Mouse (Mus musculus) layer of hippocampus, postnatal 10 days (tissue): ENCODE data around the gene Taar8a. TPM values are rescaled to one million over a fixed set of nuclear protein-coding genes. Genes with fewer than 3 reads are reported as not detected.
"Not testable (repeated sequence)": the region's sequence is repeated elsewhere in the genome, so short reads cannot be mapped to it uniquely, and the experiment has no call there.

Source experiments
- DNase-seq, 2 experiments: peaks; one replicate each; pipeline ENCODE4 v3.0.0; 2021; ENCODE audit warnings: low spot score in 2 of 2
- long read RNA-seq: library from polyadenylated mRNA; stranded (forward); transcript quantifications from one replicate; pipeline ENCODE4 v2.0.0, GENCODE M21; 2023
- total RNA-seq, 2 experiments: library from RNA; stranded (reverse); gene quantifications; 2 replicates each; pipeline ENCODE4 v1.2.3; 2021

The Taar8a gene
- total RNA-seq: not detected
- long read RNA-seq: 0 reads

- not testable (repeated sequence) for DNase-seq
These were observed at the start of gene Taar8a for GRCm38 (mm10) chr10:24076200-24076599. TSS of gene Taar8a (plus strand) at chr10:24076500.

- DNase-seq: no peak
These were observed 49.4 kb upstream of the Taar8a start, which contains the start of gene Taar7d for GRCm38 (mm10) chr10:24026922-24027321. TSS of gene Taar7d (plus strand) at chr10:24027222.

GRCm38 (mm10) chr10:24031347-24031746 lies 45.0 kb upstream of the Taar8a start:
- no peak for DNase-seq

GRCm38 (mm10) chr10:24037314-24037713 lies 39.0 kb upstream of the Taar8a start, which contains the start of gene Taar7e:
TSS of gene Taar7e (plus strand) at chr10:24037614.
- DNase-seq: no peak

- DNase-seq: no peak
These were observed 36.0 kb upstream of the Taar8a start for GRCm38 (mm10) chr10:24040120-24040869.

- no peak for DNase-seq
These were observed 27.1 kb upstream of the Taar8a start, which contains the start of gene Taar7f for GRCm38 (mm10) chr10:24049210-24049609. TSS of gene Taar7f (plus strand) at chr10:24049510.

- DNase-seq: no peak
These were observed 24.3 kb upstream of the Taar8a start for GRCm38 (mm10) chr10:24052039-24052438.

GRCm38 (mm10) chr10:24058986-24059385 lies 17.3 kb upstream of the Taar8a start:
- no peak for DNase-seq

- DNase-seq: not testable (repeated sequence)
These were observed 1.5 kb upstream of the Taar8a start for GRCm38 (mm10) chr10:24074751-24075150.

- DNase-seq: peak; percentile 55 to 63
These were observed 3.9 kb downstream of the Taar8a start for GRCm38 (mm10) chr10:24080166-24080565.

- no peak for DNase-seq
These were observed 9.6 kb downstream of the Taar8a start for GRCm38 (mm10) chr10:24085936-24086335.

- DNase-seq: no peak
These were observed 10.3 kb downstream of the Taar8a start for GRCm38 (mm10) chr10:24086555-24086954.

GRCm38 (mm10) chr10:24087168-24087567 lies 10.9 kb downstream of the Taar8a start:
- no peak for DNase-seq

GRCm38 (mm10) chr10:24092194-24092593 lies 15.9 kb downstream of the Taar8a start, which contains the start of gene Taar8b:
TSS of gene Taar8b (minus strand) at chr10:24092294.
- no peak for DNase-seq

- DNase-seq: not testable (repeated sequence)
These were observed 20.7 kb downstream of the Taar8a start for GRCm38 (mm10) chr10:24097010-24097409.

GRCm38 (mm10) chr10:24101812-24102211 lies 25.5 kb downstream of the Taar8a start, which contains the start of gene Taar8c:
TSS of gene Taar8c (minus strand) at chr10:24101912.
- DNase-seq: not testable (repeated sequence)

- not testable (repeated sequence) for DNase-seq
These were observed 27.0 kb downstream of the Taar8a start for GRCm38 (mm10) chr10:24103299-24103698.

- no peak for DNase-seq
These were observed 31.4 kb downstream of the Taar8a start for GRCm38 (mm10) chr10:24107747-24108146.

GRCm38 (mm10) chr10:24108236-24108635 lies 31.9 kb downstream of the Taar8a start:
- no peak for DNase-seq

GRCm38 (mm10) chr10:24109434-24109833 lies 33.1 kb downstream of the Taar8a start, which contains the start of gene Taar9:
TSS of gene Taar9 (minus strand) at chr10:24109534.
- not testable (repeated sequence) for DNase-seq

GRCm38 (mm10) chr10:24111116-24111778 lies 34.9 kb downstream of the Taar8a start:
- peak; percentile 14 to 39 for DNase-seq
